Mouse (Mus musculus): ENCODE measurements around the gene Cyp2c40.
"Not testable (repeated sequence)": the region's sequence is repeated elsewhere in the genome, so short reads cannot be mapped to it uniquely, and the experiment has no call there.

Cyp2c40 gene

GRCm38 (mm10) chr19:39812714-39813113, at the start of gene Cyp2c40:
TSS of gene Cyp2c40 (minus strand) at chr19:39812814.
- not testable (repeated sequence) for DNase-seq

- DNase-seq: not testable (repeated sequence)
These were observed 8.3 kb upstream of the Cyp2c40 start for GRCm38 (mm10) chr19:39820931-39821330.

GRCm38 (mm10) chr19:39816400-39816799, 3.8 kb upstream of the Cyp2c40 start:
- DNase-seq: not testable (repeated sequence)

GRCm38 (mm10) chr19:39815991-39816390, 3.4 kb upstream of the Cyp2c40 start:
- not testable (repeated sequence) for DNase-seq

GRCm38 (mm10) chr19:39785458-39785857, 27.2 kb downstream of the Cyp2c40 start:
- DNase-seq: not testable (repeated sequence)

GRCm38 (mm10) chr19:39745357-39745756, 67.3 kb downstream of the Cyp2c40 start:
- no peak for DNase-seq

- not testable (repeated sequence) for DNase-seq
These were observed 68.3 kb downstream of the Cyp2c40 start for GRCm38 (mm10) chr19:39744361-39744760.

- no peak for DNase-seq
These were observed 71.7 kb downstream of the Cyp2c40 start, which contains the start of gene Cyp2c68 for GRCm38 (mm10) chr19:39740920-39741319. TSS of gene Cyp2c68 (minus strand) at chr19:39741054.

Measured in lung, adult 18-20 months (tissue).